Comparison of ENCODE assay signal across 29 mouse cellular contexts in genomic region chr8:72418073-72418472, GRCm38 (mm10). TPM values are rescaled to one million over a fixed set of nuclear protein-coding genes. Genes with fewer than 3 reads are reported as not detected.
DNase-seq lines count a peak whose midpoint lies in the region; ATAC-seq and TF ChIP-seq lines count a peak whose summit lies in the region.
"Had no signal": no experiment of that assay in that cellular context is flagged by ENCODE, and none has a peak within 500 bp of the region (broad histone marks: within the 10 kb centered on the region; RNA-seq: fewer than 3 reads in every experiment).

No protein-coding gene starts in this region.

- 96% methylated on average over 4 of the region's 4 CpGs for WGBS in embryonic facial prominence, embryonic 14.5 days
- 92% methylated on average over 4 of the region's 4 CpGs for WGBS in embryonic facial prominence, embryonic 10.5 days
- WGBS in heart, embryonic 13.5 days, result 88% methylated on average over 4 of the region's 4 CpGs
- 85% methylated on average over 4 of the region's 4 CpGs for WGBS in liver, embryonic 12.5 days (ENCODE audit: insufficient replicate concordance)
- WGBS in liver, embryonic 15.5 days (ENCODE audit: insufficient replicate concordance), result 79% methylated on average over 4 of the region's 4 CpGs
- WGBS in liver, postnatal 0 days (ENCODE audit: insufficient replicate concordance), result 75% methylated on average over 4 of the region's 4 CpGs

- H3K27me3 ChIP-seq in embryonic facial prominence, embryonic 14.5 days (replicated peaks; ENCODE audit: control insufficient read depth, insufficient read depth, low read length), result no peaks in the 10 kb centered on the region
- H3K27me3 ChIP-seq in embryonic facial prominence, embryonic 10.5 days (replicated peaks; ENCODE audit: low read depth, poor library complexity, severe bottlenecking), result no peaks in the 10 kb centered on the region
- H3K27me3 ChIP-seq in heart, embryonic 13.5 days (replicated peaks), result no peaks in the 10 kb centered on the region
- H3K27me3 ChIP-seq in liver, embryonic 12.5 days (replicated peaks), result no peaks in the 10 kb centered on the region
- H3K27me3 ChIP-seq in liver, embryonic 15.5 days, result no peaks in the 10 kb centered on the region
- H3K27me3 ChIP-seq in liver, postnatal 0 days (ENCODE audit: insufficient read depth, low read length), result no peaks in the 10 kb centered on the region
- H3K27me3 ChIP-seq: CH12.LX; embryonic facial prominence, embryonic 12.5 days; embryonic facial prominence, embryonic 15.5 days; forebrain, embryonic 12.5 days had no signal

- DNase-seq in embryonic facial prominence, embryonic 14.5 days (ENCODE audit: low spot score), result no peak
- DNase-seq in embryonic facial prominence, embryonic 10.5 days (ENCODE audit: low spot score), result no peak
- no peak for DNase-seq in heart, postnatal 4 days
- DNase-seq in liver, result no peak
- DNase-seq in liver, postnatal 0 days, result no peak
- DNase-seq: adrenal gland, adult 2 months; adrenal gland, postnatal 10 days; adrenal gland, postnatal 25 days; B cell, adult 2 months; cerebellum, adult 11 months; cerebellum, adult 18-20 months; cerebellum, adult 8-10 months; cerebellum, adult 9-11 months; cerebellum, postnatal 14 days; cerebellum, postnatal 36 days; embryo, embryonic 11 days had no signal

- no peak for TF ChIP-seq EP300 in liver, postnatal 0 days (IDR thresholded peaks at IDR 0.05; ENCODE audit: low read depth)

- no peaks in the 10 kb centered on the region for H3K9me3 ChIP-seq in embryonic facial prominence, embryonic 14.5 days (ENCODE audit: control insufficient read depth, low read length)
- no peaks in the 10 kb centered on the region for H3K9me3 ChIP-seq in embryonic facial prominence, embryonic 10.5 days
- no peaks in the 10 kb centered on the region for H3K9me3 ChIP-seq in heart, embryonic 13.5 days
- H3K9me3 ChIP-seq in liver, embryonic 12.5 days (replicated peaks), result no peaks in the 10 kb centered on the region
- no peaks in the 10 kb centered on the region for H3K9me3 ChIP-seq in liver, embryonic 15.5 days (replicated peaks)
- H3K9me3 ChIP-seq in liver, postnatal 0 days (ENCODE audit: low read length), result no peaks in the 10 kb centered on the region
- H3K9me3 ChIP-seq: embryonic facial prominence, embryonic 12.5 days; embryonic facial prominence, embryonic 15.5 days; forebrain, embryonic 10.5 days; forebrain, embryonic 12.5 days; G1E had no signal

- H3K4me1 ChIP-seq in embryonic facial prominence, embryonic 14.5 days (ENCODE audit: control insufficient read depth, insufficient read depth, low read length), result peaks cover 25% of the 10 kb centered on the region
- H3K4me1 ChIP-seq in embryonic facial prominence, embryonic 10.5 days, result peaks cover 72% of the 10 kb centered on the region
- H3K4me1 ChIP-seq in heart, embryonic 13.5 days, result peaks cover 80% of the 10 kb centered on the region
- peaks cover 88% of the 10 kb centered on the region for H3K4me1 ChIP-seq in liver, embryonic 12.5 days
- H3K4me1 ChIP-seq in liver, embryonic 15.5 days (replicated peaks), result peaks cover 88% of the 10 kb centered on the region
- H3K4me1 ChIP-seq in liver, postnatal 0 days (ENCODE audit: insufficient read depth), result peaks cover 76% of the 10 kb centered on the region

- peak overlapping the region; percentile 34; the same call in 1 of the 2 replicates for H3K9ac ChIP-seq in embryonic facial prominence, embryonic 14.5 days (ENCODE audit: low read depth, low read length)
- no peak overlapping the region for H3K9ac ChIP-seq in heart, embryonic 13.5 days
- H3K9ac ChIP-seq in liver, embryonic 12.5 days, result no peak overlapping the region; the same call in 1 of the 2 replicates
- no peak overlapping the region for H3K9ac ChIP-seq in liver, embryonic 15.5 days
- no peak overlapping the region for H3K9ac ChIP-seq in liver, postnatal 0 days (replicated peaks)
- H3K9ac ChIP-seq: embryonic facial prominence, embryonic 15.5 days; forebrain, embryonic 12.5 days had no signal

- no peaks in the 10 kb centered on the region for H3K36me3 ChIP-seq in embryonic facial prominence, embryonic 14.5 days (ENCODE audit: control insufficient read depth, insufficient read depth, low read length)
- H3K36me3 ChIP-seq in embryonic facial prominence, embryonic 10.5 days (replicated peaks), result peaks cover 37% of the 10 kb centered on the region
- peaks cover 11% of the 10 kb centered on the region for H3K36me3 ChIP-seq in heart, embryonic 13.5 days
- peaks cover 19% of the 10 kb centered on the region for H3K36me3 ChIP-seq in liver, embryonic 12.5 days
- 0 out of 2 replicates have a peak, but pooled peaks cover 8% of the 10 kb centered on the region for H3K36me3 ChIP-seq in liver, embryonic 15.5 days (replicated peaks)
- no peaks in the 10 kb centered on the region for H3K36me3 ChIP-seq in liver, postnatal 0 days (replicated peaks; ENCODE audit: insufficient read depth, low read length)
- H3K36me3 ChIP-seq: embryonic facial prominence, embryonic 15.5 days had no signal

- ATAC-seq in embryonic facial prominence, embryonic 14.5 days (ENCODE audit: low read depth), result no peak
- no peak for ATAC-seq in heart, embryonic 13.5 days (ENCODE audit: extremely low read depth, insufficient number of reproducible peaks, low FRiP score, low TSS enrichment)
- no peak for ATAC-seq in liver, embryonic 12.5 days
- ATAC-seq in liver, embryonic 15.5 days (ENCODE audit: insufficient read depth), result no peak
- no peak for ATAC-seq in liver, postnatal 0 days
- ATAC-seq: CD4-positive, CD25-positive, alpha-beta regulatory T cell, adult 4 months; forebrain, embryonic 14.5 days; forebrain, embryonic 16.5 days had no signal

- H3K4me2 ChIP-seq in embryonic facial prominence, embryonic 14.5 days (ENCODE audit: low read depth, low read length), result no peak overlapping the region
- peak overlapping the region; percentile 14; the same call in 1 of the 2 replicates for H3K4me2 ChIP-seq in heart, embryonic 13.5 days
- no peak overlapping the region for H3K4me2 ChIP-seq in liver, embryonic 12.5 days
- no peak overlapping the region for H3K4me2 ChIP-seq in liver, embryonic 15.5 days
- no peak overlapping the region for H3K4me2 ChIP-seq in liver, postnatal 0 days (ENCODE audit: low read depth, low read length)
- H3K4me2 ChIP-seq: embryonic facial prominence, embryonic 12.5 days; embryonic facial prominence, embryonic 15.5 days; forebrain, embryonic 12.5 days had no signal

- no peak overlapping the region for H3K27ac ChIP-seq in embryonic facial prominence, embryonic 14.5 days (replicated peaks; ENCODE audit: low read depth, low read length)
- H3K27ac ChIP-seq in embryonic facial prominence, embryonic 10.5 days (replicated peaks), result no peak overlapping the region
- H3K27ac ChIP-seq in heart, embryonic 13.5 days (replicated peaks), result no peak overlapping the region
- peak overlapping the region; percentile 96; the same call in 1 of the 2 replicates for H3K27ac ChIP-seq in liver, embryonic 12.5 days
- H3K27ac ChIP-seq in liver, embryonic 15.5 days (replicated peaks), result peak overlapping the region; percentile 98; the same call in 1 of the 2 replicates
- no peak overlapping the region for H3K27ac ChIP-seq in liver, postnatal 0 days (ENCODE audit: low read depth)
- H3K27ac ChIP-seq: embryonic facial prominence, embryonic 12.5 days; embryonic facial prominence, embryonic 15.5 days; forebrain, embryonic 10.5 days; forebrain, embryonic 12.5 days had no signal

- no peak for TF ChIP-seq CTCF in liver, postnatal 0 days (IDR thresholded peaks at IDR 0.05; ENCODE audit: low read depth)

- no peak overlapping the region for H3K4me3 ChIP-seq in embryonic facial prominence, embryonic 14.5 days (ENCODE audit: low read depth, low read length)
- no peak overlapping the region for H3K4me3 ChIP-seq in embryonic facial prominence, embryonic 10.5 days
- no peak overlapping the region for H3K4me3 ChIP-seq in heart, embryonic 13.5 days
- no peak overlapping the region for H3K4me3 ChIP-seq in liver, embryonic 12.5 days
- H3K4me3 ChIP-seq in liver, embryonic 15.5 days (replicated peaks), result no peak overlapping the region
- no peak overlapping the region for H3K4me3 ChIP-seq in liver, postnatal 0 days (ENCODE audit: low read depth, low read length)
- H3K4me3 ChIP-seq: embryonic facial prominence, embryonic 12.5 days; embryonic facial prominence, embryonic 15.5 days; forebrain, embryonic 10.5 days; forebrain, embryonic 12.5 days had no signal

RNA-seq across cellular contexts. Expression of gene Eps15l1, which starts 3.2 kb away (rescaled TPM):
- 50.2 and 56.4 TPM in 2 replicates for polyA plus RNA-seq in embryonic facial prominence, embryonic 14.5 days (2014; fragmentation: Nextera tagmentation; extraction: Ambion mirVana)
- polyA plus RNA-seq in embryonic facial prominence, embryonic 10.5 days (2016; fragmentation: Nextera tagmentation; extraction: Ambion mirVana), result 79.8 and 81.6 TPM in 2 replicates
- 37.4 and 38.2 TPM in 2 replicates for polyA plus RNA-seq in heart, embryonic 13.5 days (2015; fragmentation: Nextera tagmentation; extraction: Ambion mirVana)
- total RNA-seq in heart, postnatal 4 days (2021), result 10 to 100 TPM; 56.8 to 60.0 TPM
- polyA plus RNA-seq in liver, embryonic 12.5 days (2016; fragmentation: Nextera tagmentation; extraction: Ambion mirVana), result 28.9 and 29.8 TPM in 2 replicates
- 19.4 and 19.8 TPM in 2 replicates for polyA plus RNA-seq in liver, embryonic 15.5 days (2015; fragmentation: Nextera tagmentation; extraction: Ambion mirVana)
- polyA plus RNA-seq in liver, postnatal 0 days (2015; fragmentation: Nextera tagmentation; extraction: Ambion mirVana), result 9.3 and 10.1 TPM in 2 replicates

RNA-seq across cellular contexts. Expression of gene Calr3, which starts 25.6 kb away (rescaled TPM):
- 1.7 and 2.2 TPM in 2 replicates for polyA plus RNA-seq in embryonic facial prominence, embryonic 14.5 days (2014; fragmentation: Nextera tagmentation; extraction: Ambion mirVana)
- polyA plus RNA-seq in embryonic facial prominence, embryonic 10.5 days (2016; fragmentation: Nextera tagmentation; extraction: Ambion mirVana), result 1.2 and 1.4 TPM in 2 replicates
- 1.1 and 1.2 TPM in 2 replicates for polyA plus RNA-seq in heart, embryonic 13.5 days (2015; fragmentation: Nextera tagmentation; extraction: Ambion mirVana)
- total RNA-seq in heart, postnatal 4 days (2021), result 1 to 10 TPM; 1.4 to 1.6 TPM
- 1.0 and 1.1 TPM in 2 replicates for polyA plus RNA-seq in liver, embryonic 12.5 days (2016; fragmentation: Nextera tagmentation; extraction: Ambion mirVana)
- 0.35 and 0.58 TPM in 2 replicates for polyA plus RNA-seq in liver, embryonic 15.5 days (2015; fragmentation: Nextera tagmentation; extraction: Ambion mirVana)
- 0.46 and 0.72 TPM in 2 replicates for polyA plus RNA-seq in liver, postnatal 0 days (2015; fragmentation: Nextera tagmentation; extraction: Ambion mirVana)
- polyA plus RNA-seq: erythroblast, embryonic 14.5 days had no signal

RNA-seq across cellular contexts. Expression of gene 1700030K09Rik, which starts 25.6 kb away (rescaled TPM):
- 12.3 and 13.4 TPM in 2 replicates for polyA plus RNA-seq in embryonic facial prominence, embryonic 14.5 days (2014; fragmentation: Nextera tagmentation; extraction: Ambion mirVana)
- 14.5 and 16.1 TPM in 2 replicates for polyA plus RNA-seq in embryonic facial prominence, embryonic 10.5 days (2016; fragmentation: Nextera tagmentation; extraction: Ambion mirVana)
- polyA plus RNA-seq in heart, embryonic 13.5 days (2015; fragmentation: Nextera tagmentation; extraction: Ambion mirVana), result 8.8 and 9.4 TPM in 2 replicates
- total RNA-seq in heart, postnatal 4 days (2021), result 1 to 10 TPM; 5.4 to 8.2 TPM
- polyA plus RNA-seq in liver, embryonic 12.5 days (2016; fragmentation: Nextera tagmentation; extraction: Ambion mirVana), result 7.0 and 7.7 TPM in 2 replicates
- polyA plus RNA-seq in liver, embryonic 15.5 days (2015; fragmentation: Nextera tagmentation; extraction: Ambion mirVana), result 2.9 and 3.4 TPM in 2 replicates
- 2.1 and 2.2 TPM in 2 replicates for polyA plus RNA-seq in liver, postnatal 0 days (2015; fragmentation: Nextera tagmentation; extraction: Ambion mirVana)

RNA-seq across cellular contexts. Expression of gene Cherp, which starts 57.0 kb away (rescaled TPM):
- polyA plus RNA-seq in embryonic facial prominence, embryonic 14.5 days (2014; fragmentation: Nextera tagmentation; extraction: Ambion mirVana), result 57.4 and 57.9 TPM in 2 replicates
- 112 and 115 TPM in 2 replicates for polyA plus RNA-seq in embryonic facial prominence, embryonic 10.5 days (2016; fragmentation: Nextera tagmentation; extraction: Ambion mirVana)
- polyA plus RNA-seq in heart, embryonic 13.5 days (2015; fragmentation: Nextera tagmentation; extraction: Ambion mirVana), result 40.1 and 45.6 TPM in 2 replicates
- total RNA-seq in heart, postnatal 4 days (2021), result 10 to 100 TPM; 55.6 to 64.5 TPM
- polyA plus RNA-seq in liver, embryonic 12.5 days (2016; fragmentation: Nextera tagmentation; extraction: Ambion mirVana), result 41.6 and 45.0 TPM in 2 replicates
- polyA plus RNA-seq in liver, embryonic 15.5 days (2015; fragmentation: Nextera tagmentation; extraction: Ambion mirVana), result 19.1 and 20.5 TPM in 2 replicates
- polyA plus RNA-seq in liver, postnatal 0 days (2015; fragmentation: Nextera tagmentation; extraction: Ambion mirVana), result 9.2 and 11.2 TPM in 2 replicates

Comparison
In these comparisons a context has a peak if more than half of its experiments do, and no peak if none do; other contexts are left out.
1. H3K27ac ChIP-seq: peak in liver, embryonic 12.5 days (single experiment) and liver, embryonic 15.5 days (single experiment); none in embryonic facial prominence, embryonic 14.5 days (single experiment), embryonic facial prominence, embryonic 10.5 days (single experiment), heart, embryonic 13.5 days (single experiment) and liver, postnatal 0 days (single experiment).